Mouse (Mus musculus) mesoderm, embryonic 11.5 days (tissue): Measurements from ENCODE around the gene H2afb2.

Source experiments
- DNase-seq: peaks from one replicate; pipeline ENCODE4 v3.0.0-alpha.2; 2012; ENCODE audit warnings: low read depth, low spot score

Gene H2afb2

GRCm38 (mm10) chrX:116680878-116681277 is at the start of gene H2afb2:
TSS of gene H2afb2 (plus strand) at chrX:116681178.
- no peak for DNase-seq
